Mouse (Mus musculus) forebrain, embryonic 14.5 days (tissue): ENCODE data around the gene Ccdc96. TPM values are rescaled to one million over a fixed set of nuclear protein-coding genes. Genes with fewer than 3 reads are reported as not detected.

Source experiments
- polyA plus RNA-seq: library from polyadenylated mRNA; unstranded; fragments of >200 nt; fragmentation: Nextera tagmentation; extraction: Ambion mirVana; gene quantifications from 2 replicates; pipeline ENCODE4 v1.2.1, GENCODE M21; 2014

Gene Ccdc96
- polyA plus RNA-seq, 1 experiment from 2014 or later: 2.8 TPM

Other genes starting within 250 kb of the Ccdc96 start
- 5.1 and 6.6 TPM in 2 replicates for gene Sorcs2, start 86.4 kb upstream of the Ccdc96 start, polyA plus RNA-seq
- 53.8 and 58.5 TPM in 2 replicates for gene Grpel1, start 19.6 kb upstream of the Ccdc96 start, polyA plus RNA-seq
- 4.8 and 5.3 TPM in 2 replicates for gene Tada2b, start 303 bp upstream of the Ccdc96 start, polyA plus RNA-seq
- 92.7 and 114 TPM in 2 replicates for gene Tbc1d14, start 108.7 kb downstream of the Ccdc96 start, polyA plus RNA-seq
- 30.2 and 38.6 TPM in 2 replicates for gene D5Ertd579e, start 211.4 kb downstream of the Ccdc96 start, polyA plus RNA-seq